Comparison of ENCODE assay signal across 20 mouse cellular contexts in the genomic region with DNA sequence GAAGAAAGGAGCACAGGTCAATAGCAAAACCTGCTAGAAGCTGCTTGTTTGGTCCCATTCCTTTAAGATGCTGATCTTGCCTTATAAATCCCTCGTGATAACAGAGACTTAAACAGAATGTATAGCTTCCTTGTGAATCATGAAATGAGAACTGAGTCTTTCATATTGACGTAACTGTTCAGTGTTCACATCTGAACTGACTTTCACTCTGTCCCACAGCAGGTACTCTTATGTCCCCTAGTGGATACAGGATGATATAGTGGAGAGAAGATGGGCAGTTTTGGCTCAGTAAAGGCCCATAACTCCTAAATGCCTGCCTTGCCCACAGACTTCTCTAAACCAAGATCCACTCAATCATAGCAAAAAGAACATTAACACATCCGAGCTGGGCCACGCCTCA.
DNase-seq lines count a peak whose midpoint lies in the region; ATAC-seq and TF ChIP-seq lines count a peak whose summit lies in the region.
"Had no signal": no experiment of that assay in that cellular context is flagged by ENCODE, and none has a peak within 500 bp of the region (broad histone marks: within the 10 kb centered on the region; RNA-seq: fewer than 3 reads in every experiment).

No protein-coding gene starts in this region.

- H3K27ac ChIP-seq in heart, adult 2 months, result no peak overlapping the region
- no peak overlapping the region for H3K27ac ChIP-seq in liver, embryonic 14.5 days
- H3K27ac ChIP-seq in liver, embryonic 12.5 days, result no peak overlapping the region
- H3K27ac ChIP-seq in MEL (ENCODE audit: control insufficient read depth, low read depth, low read length), result no peak overlapping the region
- H3K27ac ChIP-seq: heart, embryonic 15.5 days; hindbrain, embryonic 12.5 days; limb, embryonic 15.5 days; neural tube, embryonic 13.5 days had no signal

- no peak for TF ChIP-seq EP300 in heart, adult 2 months (IDR thresholded peaks at IDR 0.05; ENCODE audit: insufficient read depth, low read depth, low read length)
- TF ChIP-seq EP300 in liver, embryonic 14.5 days (IDR thresholded peaks at IDR 0.05; ENCODE audit: low read depth), result no peak
- TF ChIP-seq EP300 in MEL (IDR thresholded peaks at IDR 0.05; ENCODE audit: low read depth in 1 of 2, low read length in 2 of 2), result no peak

- H3K4me2 ChIP-seq in liver, embryonic 14.5 days (ENCODE audit: low read depth), result no peak overlapping the region
- H3K4me2 ChIP-seq in liver, embryonic 12.5 days, result no peak overlapping the region
- H3K4me2 ChIP-seq: heart, embryonic 15.5 days; hindbrain, embryonic 12.5 days; limb, embryonic 15.5 days; neural tube, embryonic 13.5 days had no signal

- H3K4me3 ChIP-seq in heart, adult 2 months, result no peak overlapping the region
- H3K4me3 ChIP-seq in liver, embryonic 14.5 days (ENCODE audit: insufficient read depth in 1 of 2, low read depth in 2 of 2, low read length in 2 of 2), result no peak overlapping the region
- no peak overlapping the region for H3K4me3 ChIP-seq in liver, embryonic 12.5 days
- no peak overlapping the region for H3K4me3 ChIP-seq in MEL (ENCODE audit: control insufficient read depth in 1 of 2, insufficient read depth in 1 of 2, low read depth in 2 of 2, low read length in 2 of 2)
- H3K4me3 ChIP-seq: erythroblast, embryonic 14.5 days; heart, embryonic 15.5 days; hindbrain, embryonic 12.5 days; limb, embryonic 15.5 days; megakaryocyte, embryonic 14.5 days; neural tube, embryonic 13.5 days had no signal

- 89% methylated on average over 4 of the region's 4 CpGs for WGBS in heart, adult 2 months
- WGBS in liver, embryonic 14.5 days (ENCODE audit: insufficient replicate concordance), result 63% methylated on average over 4 of the region's 4 CpGs
- WGBS in liver, embryonic 12.5 days (ENCODE audit: insufficient replicate concordance), result 74% methylated on average over 4 of the region's 4 CpGs

- no peaks in the 10 kb centered on the region for H3K4me1 ChIP-seq in heart, adult 2 months (ENCODE audit: control insufficient read depth, insufficient read depth, low read length)
- peaks cover 4 to 9% of the 10 kb centered on the region in 2 experiments for H3K4me1 ChIP-seq in liver, embryonic 14.5 days (replicated peaks; ENCODE audit: control insufficient read depth in 2 of 2, insufficient read depth in 2 of 2, low read length in 1 of 2)
- H3K4me1 ChIP-seq in liver, embryonic 12.5 days, result peaks cover 14% of the 10 kb centered on the region
- H3K4me1 ChIP-seq in MEL (ENCODE audit: control insufficient read depth in 1 of 2, insufficient read depth in 2 of 2, low read length in 2 of 2), result peaks cover 14 to 22% of the 10 kb centered on the region in 2 experiments
- H3K4me1 ChIP-seq: hindbrain, embryonic 12.5 days; neural tube, embryonic 13.5 days had no signal

- no peak for DNase-seq in heart, adult 2 months
- DNase-seq in heart, adult 8-10 months (ENCODE audit: low spot score), result no peak
- no peak for DNase-seq in liver, embryonic 14.5 days (ENCODE audit: low read depth in 3 of 3, low spot score in 3 of 3)
- DNase-seq in MEL (ENCODE audit: low read depth, low spot score), result peak; percentile 27
- no peak for DNase-seq in ovary, postnatal 10 days (ENCODE audit: low spot score)
- DNase-seq: adrenal gland, postnatal 36 days; B cell, adult 2 months; cerebellum, postnatal 14 days; kidney, postnatal 14 days; right cerebral cortex, postnatal 14 days; thymus, postnatal 25 days had no signal

- H3K27me3 ChIP-seq in heart, adult 2 months (ENCODE audit: control insufficient read depth, insufficient read depth, low read length), result no peaks in the 10 kb centered on the region
- H3K27me3 ChIP-seq in liver, embryonic 14.5 days (ENCODE audit: control insufficient read depth, insufficient read depth, low read length), result no peaks in the 10 kb centered on the region
- H3K27me3 ChIP-seq in liver, embryonic 12.5 days (replicated peaks), result no peaks in the 10 kb centered on the region
- no peaks in the 10 kb centered on the region for H3K27me3 ChIP-seq in MEL (ENCODE audit: control insufficient read depth in 1 of 2, insufficient read depth in 2 of 2, low read length in 2 of 2)
- H3K27me3 ChIP-seq: heart, embryonic 15.5 days; hindbrain, embryonic 12.5 days; limb, embryonic 15.5 days; megakaryocyte, embryonic 14.5 days; neural tube, embryonic 13.5 days had no signal

- no peaks in the 10 kb centered on the region for H3K36me3 ChIP-seq in heart, adult 2 months (ENCODE audit: control insufficient read depth, insufficient read depth, low read length)
- no peaks in the 10 kb centered on the region for H3K36me3 ChIP-seq in liver, embryonic 14.5 days (replicated peaks; ENCODE audit: control insufficient read depth, insufficient read depth, low read depth)
- no peaks in the 10 kb centered on the region for H3K36me3 ChIP-seq in liver, embryonic 12.5 days
- peaks cover 0 to 23% of the 10 kb centered on the region in 2 experiments; a peak in 3 of 4 replicates for H3K36me3 ChIP-seq in MEL (ENCODE audit: control insufficient read depth in 1 of 2, insufficient read depth in 2 of 2, low read length in 2 of 2)
- H3K36me3 ChIP-seq: heart, embryonic 15.5 days; hindbrain, embryonic 12.5 days; limb, embryonic 15.5 days; neural tube, embryonic 13.5 days had no signal

- no peaks in the 10 kb centered on the region for H3K9me3 ChIP-seq in liver, embryonic 14.5 days (ENCODE audit: control insufficient read depth, low read length)
- no peaks in the 10 kb centered on the region for H3K9me3 ChIP-seq in liver, embryonic 12.5 days (replicated peaks)
- H3K9me3 ChIP-seq in MEL (replicated peaks; ENCODE audit: insufficient read depth, low read length), result no peaks in the 10 kb centered on the region
- H3K9me3 ChIP-seq: heart, embryonic 15.5 days; limb, embryonic 15.5 days; megakaryocyte, embryonic 14.5 days had no signal

- no peak for ATAC-seq in liver, embryonic 14.5 days (ENCODE audit: insufficient read depth)
- ATAC-seq in liver, embryonic 12.5 days, result no peak
- ATAC-seq in megakaryocyte-erythroid progenitor cell, adult 5-6 weeks (replicated peaks; ENCODE audit: low FRiP score, low TSS enrichment, poor library complexity, severe bottlenecking), result peak; percentile 83
- ATAC-seq: forebrain, embryonic 14.5 days had no signal

- TF ChIP-seq CTCF in heart, adult 2 months (IDR thresholded peaks at IDR 0.05), result peak; percentile 61
- peak; percentile 41; the same call in 1 of the 2 replicates for TF ChIP-seq CTCF in liver, embryonic 14.5 days (IDR thresholded peaks at IDR 0.05; ENCODE audit: low read depth)
- peak in 2 of 3 experiments; percentile 23 to 25; a peak in 3 of 6 replicates for TF ChIP-seq CTCF in MEL (IDR thresholded peaks at IDR 0.05 in 2 of 3, conservative IDR thresholded peaks at IDR 0.05 in 1 of 3; ENCODE audit: control insufficient read depth in 1 of 3, insufficient read depth in 1 of 3, low read depth in 2 of 3, low read length in 3 of 3, poor library complexity in 1 of 3, severe bottlenecking in 1 of 3)

- TF ChIP-seq RAD21 in MEL (IDR thresholded peaks at IDR 0.05; ENCODE audit: low read depth, low read length), result peak; percentile 25

- intact Hi-C loops in heart, adult 2 months (cut with DNase I), result no loop called here

- H3K79me2 ChIP-seq in heart, adult 2 months (replicated peaks; ENCODE audit: control insufficient read depth, insufficient read depth, low read length), result no peaks in the 10 kb centered on the region
- peaks cover 3% of the 10 kb centered on the region; the same call in 1 of the 2 replicates for H3K79me2 ChIP-seq in MEL (ENCODE audit: control insufficient read depth, insufficient read depth, low read length, poor library complexity)

- no peak for TF ChIP-seq POLR2A in heart, adult 2 months (IDR thresholded peaks at IDR 0.05; ENCODE audit: insufficient read depth, low read depth, low read length)
- TF ChIP-seq POLR2A in MEL (IDR thresholded peaks at IDR 0.05; ENCODE audit: control insufficient read depth in 1 of 2, insufficient read depth in 1 of 2, low read depth in 1 of 2, low read length in 2 of 2, poor library complexity in 1 of 2), result no peak

- no peak overlapping the region for H3K9ac ChIP-seq in heart, adult 2 months (ENCODE audit: low read depth, low read length)
- no peak overlapping the region for H3K9ac ChIP-seq in liver, embryonic 14.5 days (replicated peaks)
- H3K9ac ChIP-seq in liver, embryonic 12.5 days, result no peak overlapping the region
- no peak overlapping the region for H3K9ac ChIP-seq in MEL (ENCODE audit: control insufficient read depth, low read depth, low read length, poor library complexity, severe bottlenecking)
- H3K9ac ChIP-seq: heart, embryonic 15.5 days; hindbrain, embryonic 12.5 days; limb, embryonic 15.5 days; neural tube, embryonic 13.5 days had no signal

TF ChIP-seq in MEL, 35 proteins besides CTCF, POLR2A, EP300 and RAD21:
- TF ChIP-seq NRF1 (IDR thresholded peaks at IDR 0.05; ENCODE audit: insufficient read depth, low read depth, low read length, poor library complexity, severe bottlenecking) (no peak), ETS1 (IDR thresholded peaks at IDR 0.05; ENCODE audit: low read depth, low read length) (no peak), ELF1 (IDR thresholded peaks at IDR 0.05; ENCODE audit: low read depth, low read length) (no peak), POLR2AphosphoS5 (IDR thresholded peaks at IDR 0.05; ENCODE audit: borderline replicate concordance, low read depth, low read length) (no peak), SMC3 (IDR thresholded peaks at IDR 0.05; ENCODE audit: low read depth, low read length) (no peak; the same call in 1 of the 2 replicates)
